Mouse (Mus musculus): ENCODE data around the gene Olfr1282. TPM values are rescaled to one million over a fixed set of nuclear protein-coding genes. Genes with fewer than 3 reads are reported as not detected.
"Not testable (repeated sequence)": the region's sequence is repeated elsewhere in the genome, so short reads cannot be mapped to it uniquely, and the experiment has no call there.

The Olfr1282 gene
- polyA plus RNA-seq (2015; fragmentation: Nextera tagmentation; extraction: Ambion mirVana), result not detected in 2 replicates

DNA sequence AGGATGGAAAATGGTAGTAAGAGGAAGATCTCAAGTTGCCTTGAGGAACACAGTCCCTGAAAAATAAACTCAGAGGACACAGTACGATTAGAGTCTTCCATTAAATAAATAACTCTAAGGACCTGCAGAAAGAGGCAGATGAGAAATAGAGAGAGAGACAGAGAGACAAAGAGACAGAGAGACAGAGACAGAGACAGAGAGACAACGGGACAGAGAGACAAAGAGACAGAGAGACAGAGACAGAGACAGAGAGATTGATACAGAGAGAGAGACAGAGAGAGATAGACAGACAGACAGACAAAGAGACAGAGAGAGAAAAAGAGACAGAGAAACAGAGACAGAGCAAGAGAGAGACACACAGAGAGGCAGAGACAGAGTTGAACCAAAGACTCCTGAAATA is at the start of gene Olfr1282:
TSS of gene Olfr1282 (minus strand) at position 101 of the 400 bp plus-strand sequence.
- Histone ChIP-seq H3K27me3 (no peaks in the 10 kb centered on the region), H3K9ac (replicated peaks) (no peak within 1 kb of the TSS), H3K9me3 (no peaks in the 10 kb centered on the region), H3K4me1 (replicated peaks) (no peaks in the 10 kb centered on the region), H3K36me3 (no peaks in the 10 kb centered on the region), H3K27ac (no peak within 1 kb of the TSS), H3K4me3 (replicated peaks) (no peak within 1 kb of the TSS), H3K4me2 (replicated peaks) (no peak within 1 kb of the TSS)
- WGBS, result 86% methylated on average over 2 of the region's 2 CpGs
- no peak for ATAC-seq

DNA sequence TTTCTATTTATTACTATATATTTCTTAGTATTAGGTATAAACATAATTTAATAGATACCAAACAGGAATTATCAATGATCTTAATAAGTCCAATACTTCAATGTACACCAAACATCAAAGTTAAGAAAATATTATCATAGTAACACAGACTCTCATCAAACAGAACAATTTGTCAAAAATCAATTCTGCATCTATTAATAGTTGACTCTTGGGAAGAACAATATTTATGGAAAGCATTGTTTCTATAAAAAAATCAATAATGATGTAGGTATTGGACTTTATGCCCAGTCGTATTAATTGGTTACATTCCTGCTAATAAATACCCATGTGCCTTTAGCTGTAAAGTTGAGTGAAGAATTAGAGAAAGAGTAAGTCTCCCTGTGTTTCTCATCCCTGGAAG is 39.3 kb upstream of the Olfr1282 start, which contains the start of gene Olfr1284:
TSS of gene Olfr1284 (plus strand) at position 301 of the 400 bp plus-strand sequence.
- no peak for ATAC-seq
- H3K4me1 ChIP-seq (replicated peaks), result no peaks in the 10 kb centered on the region
- no peaks in the 10 kb centered on the region for H3K36me3 ChIP-seq
- no peak within 1 kb of the TSS for H3K9ac ChIP-seq (replicated peaks)
- H3K4me2 ChIP-seq (replicated peaks), result no peak within 1 kb of the TSS
- no peaks in the 10 kb centered on the region for H3K27me3 ChIP-seq
- H3K9me3 ChIP-seq, result no peaks in the 10 kb centered on the region
- H3K27ac ChIP-seq, result no peak within 1 kb of the TSS
- WGBS, result 92% methylated on average over 1 of the region's 1 CpGs
- H3K4me3 ChIP-seq (replicated peaks), result no peak within 1 kb of the TSS

DNA sequence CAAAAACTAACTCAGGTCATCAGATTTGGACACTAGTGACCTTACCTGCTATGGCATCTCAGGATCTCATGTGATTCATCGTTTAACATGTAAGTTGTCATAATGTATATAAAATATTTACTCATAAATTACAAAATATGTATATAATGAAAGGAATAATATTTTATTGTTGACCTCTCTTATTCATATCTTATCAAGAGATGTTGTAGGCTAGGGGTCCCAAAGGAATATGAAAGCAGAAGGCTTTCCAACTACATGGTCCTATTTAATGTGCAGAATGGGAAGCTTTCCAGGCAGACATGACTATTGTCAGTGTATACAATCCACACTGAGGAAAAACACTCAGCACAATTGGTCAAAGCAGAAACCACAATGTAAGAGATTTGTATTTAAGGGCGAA is 30.6 kb upstream of the Olfr1282 start, which contains the start of gene Olfr1283:
TSS of gene Olfr1283 (plus strand) at position 301 of the 400 bp plus-strand sequence.
- H3K4me3 ChIP-seq (replicated peaks), result no peak within 1 kb of the TSS
- no peak within 1 kb of the TSS for H3K9ac ChIP-seq (replicated peaks)
- no peaks in the 10 kb centered on the region for H3K36me3 ChIP-seq
- no peak for ATAC-seq
- no peaks in the 10 kb centered on the region for H3K27me3 ChIP-seq
- no peak within 1 kb of the TSS for H3K4me2 ChIP-seq (replicated peaks)
- 80% methylated on average over 2 of the region's 2 CpGs for WGBS
- H3K27ac ChIP-seq, result no peak within 1 kb of the TSS
- H3K9me3 ChIP-seq, result no peaks in the 10 kb centered on the region
- no peaks in the 10 kb centered on the region for H3K4me1 ChIP-seq (replicated peaks)

DNA sequence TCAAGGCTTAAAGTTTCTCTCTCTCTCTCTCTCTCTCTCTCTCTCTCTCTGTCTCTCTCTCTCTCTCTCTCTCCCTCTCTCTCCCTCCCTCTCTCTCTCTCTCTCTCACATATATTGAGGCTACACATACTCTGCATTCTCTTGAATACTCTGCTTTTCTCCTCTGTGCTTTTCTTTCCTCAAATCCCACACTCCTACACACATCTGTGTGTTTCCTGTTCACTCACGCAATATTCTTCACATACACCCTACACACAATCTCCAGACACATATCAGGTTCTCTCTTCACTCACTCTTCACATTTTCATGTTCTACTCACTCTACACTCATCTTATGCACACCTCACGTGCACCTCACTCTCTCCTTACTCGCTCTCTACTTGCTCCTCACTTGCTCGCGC is 2.2 kb downstream of the Olfr1282 start:
- H3K4me3 ChIP-seq (replicated peaks); H3K9me3 ChIP-seq; H3K4me1 ChIP-seq (replicated peaks); H3K27me3 ChIP-seq; H3K36me3 ChIP-seq; ATAC-seq; H3K9ac ChIP-seq (replicated peaks); H3K27ac ChIP-seq; H3K4me2 ChIP-seq (replicated peaks): not testable (repeated sequence)
- WGBS, result 90% methylated on average over 5 of the region's 5 CpGs

DNA sequence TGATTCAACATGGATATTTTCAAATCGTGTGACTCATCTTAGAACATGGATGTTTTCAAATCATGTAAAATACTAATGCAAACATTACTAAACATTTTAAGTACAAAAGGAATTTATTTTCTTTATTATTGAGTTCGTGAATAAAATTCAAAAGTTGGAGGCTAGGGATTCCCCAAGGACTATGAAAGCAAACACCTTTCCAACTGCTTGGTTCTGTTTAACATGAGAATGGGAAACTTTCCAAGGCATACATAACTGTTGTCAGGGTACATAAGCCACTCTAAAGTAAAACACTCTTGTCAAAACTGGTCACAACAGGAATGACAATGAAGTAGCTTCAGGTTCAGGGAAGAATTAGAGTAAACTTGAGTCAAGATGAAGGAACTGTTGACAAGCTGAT is 9.7 kb downstream of the Olfr1282 start, which contains the start of gene Olfr1281:
TSS of gene Olfr1281 (plus strand) at position 301 of the 400 bp plus-strand sequence.
- Histone ChIP-seq H3K4me2 (replicated peaks) (no peak within 1 kb of the TSS), H3K27ac (no peak within 1 kb of the TSS), H3K9me3 (no peaks in the 10 kb centered on the region), H3K9ac (replicated peaks) (no peak within 1 kb of the TSS), H3K36me3 (no peaks in the 10 kb centered on the region), H3K27me3 (no peaks in the 10 kb centered on the region), H3K4me1 (replicated peaks) (no peaks in the 10 kb centered on the region), H3K4me3 (replicated peaks) (no peak within 1 kb of the TSS)
- 82% methylated on average over 2 of the region's 2 CpGs for WGBS
- ATAC-seq, result no peak

DNA sequence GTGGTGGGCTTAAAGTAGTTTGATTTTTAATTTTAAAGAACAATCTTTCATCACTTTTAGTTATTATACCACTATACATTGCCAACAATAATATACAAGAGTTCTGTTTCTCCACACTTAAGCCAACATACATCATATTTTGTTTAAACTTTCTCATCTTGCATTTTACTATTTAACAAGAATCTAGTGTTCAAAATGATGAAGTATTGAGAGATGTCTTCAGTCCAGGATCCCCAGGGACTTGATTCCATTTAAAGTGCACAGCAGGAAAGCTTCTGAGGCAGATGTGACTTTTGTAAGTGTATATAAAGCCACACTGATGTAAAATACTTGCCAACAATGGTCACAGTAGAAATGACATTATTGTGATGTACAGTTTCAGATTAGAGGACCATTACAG is 22.2 kb downstream of the Olfr1282 start, which contains the start of gene Olfr1280:
TSS of gene Olfr1280 (plus strand) at position 301 of the 400 bp plus-strand sequence.
- Histone ChIP-seq H3K9me3 (no peaks in the 10 kb centered on the region), H3K36me3 (no peaks in the 10 kb centered on the region), H3K27me3 (no peaks in the 10 kb centered on the region), H3K4me3 (replicated peaks) (no peak within 1 kb of the TSS), H3K27ac (no peak within 1 kb of the TSS), H3K4me2 (replicated peaks) (no peak within 1 kb of the TSS), H3K9ac (replicated peaks) (no peak within 1 kb of the TSS), H3K4me1 (replicated peaks) (no peaks in the 10 kb centered on the region)
- ATAC-seq, result no peak

DNA sequence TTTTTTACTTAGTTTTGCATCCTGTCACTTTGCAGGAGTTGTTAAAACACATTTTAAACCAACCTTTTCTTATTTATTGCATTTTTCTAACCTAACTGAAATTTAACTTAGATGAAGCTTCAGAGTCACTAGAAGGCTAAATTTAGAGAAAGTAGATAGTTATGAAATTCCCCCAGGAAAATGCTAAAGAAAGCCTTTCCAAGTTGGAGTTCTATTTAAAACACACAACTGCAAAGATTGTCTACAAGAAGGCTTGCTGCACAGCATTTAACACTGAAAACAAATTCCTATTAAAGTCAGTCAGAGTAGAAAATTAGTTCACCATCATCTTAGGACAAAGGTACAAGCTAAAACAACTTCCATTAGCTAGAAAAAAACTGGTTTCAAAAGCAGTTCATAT is 35.5 kb downstream of the Olfr1282 start, which contains the start of gene Olfr1279:
TSS of gene Olfr1279 (plus strand) at position 262 of the 400 bp plus-strand sequence.
- Histone ChIP-seq H3K9me3 (no peaks in the 10 kb centered on the region), H3K36me3 (no peaks in the 10 kb centered on the region), H3K9ac (replicated peaks) (no peak within 1 kb of the TSS), H3K27me3 (no peaks in the 10 kb centered on the region), H3K4me3 (replicated peaks) (no peak within 1 kb of the TSS), H3K4me1 (replicated peaks) (no peaks in the 10 kb centered on the region), H3K4me2 (replicated peaks) (no peak within 1 kb of the TSS), H3K27ac (no peak within 1 kb of the TSS)
- no peak for ATAC-seq

- H3K27ac ChIP-seq, result no peak overlapping the region
- H3K4me2 ChIP-seq (replicated peaks), result no peak overlapping the region
- ATAC-seq, result no peak
- H3K4me3 ChIP-seq (replicated peaks), result no peak overlapping the region
- H3K27me3 ChIP-seq, result no peaks in the 10 kb centered on the region
- no peaks in the 10 kb centered on the region for H3K9me3 ChIP-seq
- H3K9ac ChIP-seq (replicated peaks), result no peak overlapping the region
- H3K4me1 ChIP-seq (replicated peaks), result no peaks in the 10 kb centered on the region
- no peaks in the 10 kb centered on the region for H3K36me3 ChIP-seq
Observed at GRCm38 (mm10) chr2:111298541-111298940, 37.3 kb downstream of the Olfr1282 start.

- no peak for ATAC-seq
- Histone ChIP-seq H3K27ac (no peak within 1 kb of the TSS), H3K27me3 (no peaks in the 10 kb centered on the region), H3K9ac (replicated peaks) (no peak within 1 kb of the TSS), H3K4me3 (replicated peaks) (no peak within 1 kb of the TSS), H3K4me2 (replicated peaks) (no peak within 1 kb of the TSS), H3K36me3 (no peaks in the 10 kb centered on the region), H3K9me3 (no peaks in the 10 kb centered on the region), H3K4me1 (replicated peaks) (no peaks in the 10 kb centered on the region)
Observed at GRCm38 (mm10) chr2:111289836-111290235, 46.0 kb downstream of the Olfr1282 start, which contains the start of gene Olfr1278. Gene Olfr1278 (plus strand): TSS chr2:111290136.

Other genes with a start within 250 kb of the Olfr1282 start
- not detected in 2 replicates for gene Gm13941, start 230.1 kb downstream of the Olfr1282 start, polyA plus RNA-seq (2015; fragmentation: Nextera tagmentation; extraction: Ambion mirVana)
- not detected in 2 replicates for gene Gm15130, start 183.1 kb downstream of the Olfr1282 start, polyA plus RNA-seq (2015; fragmentation: Nextera tagmentation; extraction: Ambion mirVana)
- gene 4930430A15Rik, start 106.5 kb downstream of the Olfr1282 start, polyA plus RNA-seq (2015; fragmentation: Nextera tagmentation; extraction: Ambion mirVana), result not detected in 2 replicates
- not detected in 2 replicates for gene Olfr1275, start 100.8 kb downstream of the Olfr1282 start, polyA plus RNA-seq (2015; fragmentation: Nextera tagmentation; extraction: Ambion mirVana)
- gene Olfr1276, start 81.6 kb downstream of the Olfr1282 start, polyA plus RNA-seq (2015; fragmentation: Nextera tagmentation; extraction: Ambion mirVana), result not detected in 2 replicates
- not detected in 2 replicates for gene Olfr1277, start 62.0 kb downstream of the Olfr1282 start, polyA plus RNA-seq (2015; fragmentation: Nextera tagmentation; extraction: Ambion mirVana)
- gene Olfr1278, start 45.9 kb downstream of the Olfr1282 start, polyA plus RNA-seq (2015; fragmentation: Nextera tagmentation; extraction: Ambion mirVana), result not detected in 2 replicates
- not detected in 2 replicates for gene Olfr1279, start 35.4 kb downstream of the Olfr1282 start, polyA plus RNA-seq (2015; fragmentation: Nextera tagmentation; extraction: Ambion mirVana)
- gene Olfr1280, start 22.1 kb downstream of the Olfr1282 start, polyA plus RNA-seq (2015; fragmentation: Nextera tagmentation; extraction: Ambion mirVana), result not detected in 2 replicates
- not detected in 2 replicates for gene Olfr1281, start 9.6 kb downstream of the Olfr1282 start, polyA plus RNA-seq (2015; fragmentation: Nextera tagmentation; extraction: Ambion mirVana)
- not detected in 2 replicates for gene Olfr1283, start 30.7 kb upstream of the Olfr1282 start, polyA plus RNA-seq (2015; fragmentation: Nextera tagmentation; extraction: Ambion mirVana)
- not detected in 2 replicates for gene Olfr1284, start 39.4 kb upstream of the Olfr1282 start, polyA plus RNA-seq (2015; fragmentation: Nextera tagmentation; extraction: Ambion mirVana)
- gene Olfr1286, start 87.0 kb upstream of the Olfr1282 start, polyA plus RNA-seq (2015; fragmentation: Nextera tagmentation; extraction: Ambion mirVana), result not detected in 2 replicates
- not detected in 2 replicates for gene Olfr1287, start 113.1 kb upstream of the Olfr1282 start, polyA plus RNA-seq (2015; fragmentation: Nextera tagmentation; extraction: Ambion mirVana)
- gene Olfr1288, start 138.0 kb upstream of the Olfr1282 start, polyA plus RNA-seq (2015; fragmentation: Nextera tagmentation; extraction: Ambion mirVana), result not detected in 2 replicates
- not detected in 2 replicates for gene Olfr1289, start 144.7 kb upstream of the Olfr1282 start, polyA plus RNA-seq (2015; fragmentation: Nextera tagmentation; extraction: Ambion mirVana)
- not detected in 2 replicates for gene Olfr1290, start 157.8 kb upstream of the Olfr1282 start, polyA plus RNA-seq (2015; fragmentation: Nextera tagmentation; extraction: Ambion mirVana)
- not detected in 2 replicates for gene Olfr1291-ps1, start 161.1 kb upstream of the Olfr1282 start, polyA plus RNA-seq (2015; fragmentation: Nextera tagmentation; extraction: Ambion mirVana)
- not detected in 2 replicates for gene Olfr1293-ps, start 189.1 kb upstream of the Olfr1282 start, polyA plus RNA-seq (2015; fragmentation: Nextera tagmentation; extraction: Ambion mirVana)
- gene Olfr1294, start 204.2 kb upstream of the Olfr1282 start, polyA plus RNA-seq (2015; fragmentation: Nextera tagmentation; extraction: Ambion mirVana), result not detected in 2 replicates
- gene Olfr1295, start 233.6 kb upstream of the Olfr1282 start, polyA plus RNA-seq (2015; fragmentation: Nextera tagmentation; extraction: Ambion mirVana), result not detected in 2 replicates